Mouse (Mus musculus): ENCODE measurements around the gene Morf4l1.

GRCm38 (mm10) chr9:90162926-90163748, 48.6 kb upstream of the Morf4l1 start, which contains the start of gene Adamts7:
- TF ChIP-seq CTCF (IDR thresholded peaks at IDR 0.05; ENCODE audit: low read depth) (no peak), EP300 (IDR thresholded peaks at IDR 0.05; ENCODE audit: low read depth) (no peak)
